Mouse (Mus musculus) large intestine, adult 2 months (tissue): ENCODE data around the gene Cad. TPM values are rescaled to one million over a fixed set of nuclear protein-coding genes. Genes with fewer than 3 reads are reported as not detected.

Source experiments
- DNase-seq: peaks from one replicate; pipeline ENCODE4 v3.0.0-alpha.2; 2012; ENCODE audit warnings: low read depth, low spot score
- WGBS: fragments of 180-500 bp; shearing (Covaris S2); methylation state at CpG from one replicate; pipeline ENCODE4 v1.1.7; 2018; 5-methylcytosine and 5-hydroxymethylcytosine counted together
- polyA plus RNA-seq: library from polyadenylated mRNA; depleted of rRNA; stranded (reverse); fragments of >200 nt; gene quantifications from 2 replicates; pipeline ENCODE4 v1.2.3, GENCODE M21; 2012; rRNA removed

The Cad gene
- polyA plus RNA-seq, 1 experiment, result 15.1 TPM

GRCm38 (mm10) chr5:31094799-31095691, 40.5 kb downstream of the Cad start:
- WGBS, result under 1% methylated on average over 59 of the region's 59 CpGs
- no peak for DNase-seq

- WGBS, result 27% methylated on average over 11 of the region's 11 CpGs
- DNase-seq, result no peak
These were observed 41.3 kb downstream of the Cad start for GRCm38 (mm10) chr5:31095711-31096480.

- 75% methylated on average over 9 of the region's 9 CpGs for WGBS
These were observed 51.3 kb downstream of the Cad start, which contains the start of gene Dnajc5g for GRCm38 (mm10) chr5:31105814-31106335. Gene Dnajc5g, plus strand, starts transcription at chr5:31106285.

GRCm38 (mm10) chr5:31108000-31108490, 53.5 kb downstream of the Cad start, which contains the start of gene Slc30a3:
Gene Slc30a3, minus strand, starts transcription at chr5:31108237.
- WGBS, result 91% methylated on average over 18 of the region's 18 CpGs
- DNase-seq, result no peak

More at GRCm38 (mm10) chr5:31105814-31106335, 51.3 kb downstream of the Cad start, which contains the start of gene Dnajc5g:
- DNase-seq, result no peak

GRCm38 (mm10) chr5:31110781-31111180, 56.2 kb downstream of the Cad start:
- no peak for DNase-seq
- WGBS, result 22% methylated on average over 7 of the region's 7 CpGs

GRCm38 (mm10) chr5:31116354-31116753, 61.8 kb downstream of the Cad start, which contains the start of gene Trim54:
Gene Trim54, plus strand, starts transcription at chr5:31116712.
- no peak for DNase-seq
- 22% methylated on average over 3 of the region's 3 CpGs for WGBS

GRCm38 (mm10) chr5:31116912-31117311, 62.3 kb downstream of the Cad start:
- no peak for DNase-seq
- WGBS, result 23% methylated on average over 10 of the region's 10 CpGs

GRCm38 (mm10) chr5:31121111-31121510, 66.5 kb downstream of the Cad start:
- no peak for DNase-seq
- 70% methylated on average over 8 of the region's 8 CpGs for WGBS

GRCm38 (mm10) chr5:31123481-31123880, 68.9 kb downstream of the Cad start:
- 44% methylated on average over 2 of the region's 2 CpGs for WGBS

GRCm38 (mm10) chr5:31126050-31126449, 71.5 kb downstream of the Cad start:
- WGBS, result 39% methylated on average over 5 of the region's 5 CpGs
- no peak for DNase-seq

More at GRCm38 (mm10) chr5:31123481-31123880, 68.9 kb downstream of the Cad start:
- DNase-seq, result no peak

Other genes starting within 250 kb of the Cad start
- 25.3 and 26.2 TPM in 2 replicates for gene Mapre3, start 240.1 kb upstream of the Cad start, polyA plus RNA-seq
- 84.2 and 95.4 TPM in 2 replicates for gene Tmem214, start 186.8 kb upstream of the Cad start, polyA plus RNA-seq
- 9.1 and 11.9 TPM in 2 replicates for gene Agbl5, start 166.1 kb upstream of the Cad start, polyA plus RNA-seq
- 317 and 323 TPM in 2 replicates for gene Ost4, start 147.0 kb upstream of the Cad start, polyA plus RNA-seq
- 46.7 and 48.6 TPM in 2 replicates for gene Emilin1, start 141.4 kb upstream of the Cad start, polyA plus RNA-seq
- gene Khk, start 133.3 kb upstream of the Cad start, polyA plus RNA-seq, result 189 and 395 TPM in 2 replicates
- gene Cgref1, start 109.2 kb upstream of the Cad start, polyA plus RNA-seq, result 111 and 239 TPM in 2 replicates
- 386 and 408 TPM in 2 replicates for gene Preb, start 94.4 kb upstream of the Cad start, polyA plus RNA-seq
- gene Tcf23, start 86.1 kb upstream of the Cad start, polyA plus RNA-seq, result 0.33 and 0.62 TPM in 2 replicates
- gene Atraid, start 6.5 kb upstream of the Cad start, polyA plus RNA-seq, result 92.9 and 98.2 TPM in 2 replicates
- gene Slc5a6, start 5.9 kb upstream of the Cad start, polyA plus RNA-seq, result 73.4 and 107 TPM in 2 replicates
- not detected in 2 replicates for gene Dnajc5g, start 51.5 kb downstream of the Cad start, polyA plus RNA-seq
- gene Slc30a3, start 53.5 kb downstream of the Cad start, polyA plus RNA-seq, result 0.14 and 0.16 TPM in 2 replicates
- 0.05 TPM in 1 of 2 replicates, not detected in the other for gene Trim54, start 61.9 kb downstream of the Cad start, polyA plus RNA-seq
- not detected in 2 replicates for gene Ucn, start 84.0 kb downstream of the Cad start, polyA plus RNA-seq
- gene Mpv17, start 99.5 kb downstream of the Cad start, polyA plus RNA-seq, result 46.8 and 47.5 TPM in 2 replicates
- gene Gm29609, start 125.1 kb downstream of the Cad start, polyA plus RNA-seq, result 0.38 and 0.71 TPM in 2 replicates
- gene Gtf3c2, start 125.4 kb downstream of the Cad start, polyA plus RNA-seq, result 46.9 and 53.6 TPM in 2 replicates
- gene Snx17, start 138.4 kb downstream of the Cad start, polyA plus RNA-seq, result 73.2 and 81.2 TPM in 2 replicates
- gene Eif2b4, start 138.7 kb downstream of the Cad start, polyA plus RNA-seq, result 51.0 and 54.4 TPM in 2 replicates
- gene Zfp513, start 147.5 kb downstream of the Cad start, polyA plus RNA-seq, result 35.0 and 46.0 TPM in 2 replicates
- 47.4 and 58.8 TPM in 2 replicates for gene Ppm1g, start 165.9 kb downstream of the Cad start, polyA plus RNA-seq
- 143 and 149 TPM in 2 replicates for gene Nrbp1, start 186.1 kb downstream of the Cad start, polyA plus RNA-seq
- gene Gm9970, start 186.5 kb downstream of the Cad start, polyA plus RNA-seq, result not detected in 2 replicates
- 186 and 200 TPM in 2 replicates for gene Krtcap3, start 196.9 kb downstream of the Cad start, polyA plus RNA-seq
- gene Ift172, start 236.3 kb downstream of the Cad start, polyA plus RNA-seq, result 26.5 and 33.0 TPM in 2 replicates
- gene Fndc4, start 241.3 kb downstream of the Cad start, polyA plus RNA-seq, result 1.8 and 2.6 TPM in 2 replicates
- 0.15 and 0.26 TPM in 2 replicates for gene Gckr, start 242.7 kb downstream of the Cad start, polyA plus RNA-seq